Mouse (Mus musculus) C2C12 (cell line): ENCODE measurements at regions not wholly inside any gene's neighbourhood (a gene's known extent, or its start where the extent isn't known, plus 50 kb on each side); places are given as distances from the start of the nearest gene placed in this dataset.

Source experiments
- H3K27me3 ChIP-seq: one replicate; pipeline ENCODE4 v1.6.1; 2011; ENCODE audit not compliant: control insufficient read depth, insufficient read depth, insufficient read length
- H3K36me3 ChIP-seq: one replicate; pipeline ENCODE4 v1.6.1; 2011; ENCODE audit not compliant: control insufficient read depth, insufficient read depth
- H3K4me3 ChIP-seq: one replicate; pipeline ENCODE4 v1.5.1; 2011; ENCODE audit warnings: mild to moderate bottlenecking, control low read depth; ENCODE audit not compliant: poor library complexity, insufficient read depth, severe bottlenecking
- H3K79me2 ChIP-seq: one replicate; pipeline ENCODE4 v1.6.1; 2011; ENCODE audit not compliant: control insufficient read depth, insufficient read depth
- H3K79me3 ChIP-seq: one replicate; pipeline ENCODE4 v1.6.1; 2011; ENCODE audit warnings: low read depth, control low read depth
- H3ac ChIP-seq: one replicate; pipeline ENCODE3; 2011; ENCODE audit warnings: low read depth; ENCODE audit not compliant: control insufficient read depth, insufficient read length
- CEBPB ChIP-seq: IDR thresholded peaks from one replicate; pipeline ENCODE4 v1.6.1; 2011; ENCODE audit warnings: low read depth, mild to moderate bottlenecking, control low read depth, moderate library complexity
- CTCF ChIP-seq: IDR thresholded peaks from one replicate; pipeline ENCODE4 v1.5.1; 2011; ENCODE audit not compliant: control insufficient read depth, insufficient read depth, insufficient read length
- FOSL1 ChIP-seq: IDR thresholded peaks from one replicate; pipeline ENCODE4 v1.8.0; 2011; ENCODE audit warnings: mild to moderate bottlenecking, low read length; ENCODE audit not compliant: poor library complexity, insufficient read depth, severe bottlenecking
- MAX ChIP-seq: IDR thresholded peaks from one replicate; pipeline ENCODE4 v1.6.1; 2011; ENCODE audit warnings: mild to moderate bottlenecking, control low read depth
- MYOD1 ChIP-seq: IDR thresholded peaks from one replicate; pipeline ENCODE4 v1.6.1; 2011; ENCODE audit warnings: low read depth; ENCODE audit not compliant: control insufficient read depth, insufficient read length
- MYOG ChIP-seq: IDR thresholded peaks from one replicate; pipeline ENCODE4 v1.6.1; 2011; ENCODE audit not compliant: control insufficient read depth, insufficient read length; ENCODE audit errors: extremely low read depth
- USF1 ChIP-seq: IDR thresholded peaks from one replicate; pipeline ENCODE4 v1.6.1; 2011; ENCODE audit warnings: low read depth, mild to moderate bottlenecking, control low read depth, moderate library complexity

- TF ChIP-seq MYOG: no peak
These were observed 1403.2 kb downstream of the Epha7 start for GRCm38 (mm10) chr4:30216086-30216485.

GRCm38 (mm10) chr4:30227139-30227538, 1414.2 kb downstream of the Epha7 start:
- no peak overlapping the region for H3ac ChIP-seq
- no peaks in the 10 kb centered on the region for H3K27me3 ChIP-seq
- no peaks in the 10 kb centered on the region for H3K79me3 ChIP-seq
- TF ChIP-seq MYOG: no peak
- no peak for TF ChIP-seq MYOD1
- no peak for TF ChIP-seq USF1
- no peak for TF ChIP-seq CEBPB
- no peak for TF ChIP-seq CTCF
- no peak for TF ChIP-seq MAX
- TF ChIP-seq FOSL1: no peak
- H3K4me3 ChIP-seq: no peak overlapping the region
- H3K36me3 ChIP-seq: no peaks in the 10 kb centered on the region
- H3K79me2 ChIP-seq: no peaks in the 10 kb centered on the region

More at GRCm38 (mm10) chr4:30216086-30216485, 1403.2 kb downstream of the Epha7 start:
- H3ac ChIP-seq: no peak overlapping the region
- no peaks in the 10 kb centered on the region for H3K36me3 ChIP-seq
- H3K79me2 ChIP-seq: no peaks in the 10 kb centered on the region
- no peaks in the 10 kb centered on the region for H3K27me3 ChIP-seq
- H3K4me3 ChIP-seq: no peak overlapping the region
- H3K79me3 ChIP-seq: no peaks in the 10 kb centered on the region

- no peak overlapping the region for H3K4me3 ChIP-seq
These were observed 1449.2 kb downstream of the Epha7 start for GRCm38 (mm10) chr4:30262101-30262500.

GRCm38 (mm10) chr4:30268026-30268425, 1455.1 kb downstream of the Epha7 start:
- Histone ChIP-seq H3K79me2 (no peaks in the 10 kb centered on the region), H3ac (no peak overlapping the region), H3K36me3 (no peaks in the 10 kb centered on the region), H3K27me3 (no peaks in the 10 kb centered on the region), H3K79me3 (no peaks in the 10 kb centered on the region), H3K4me3 (no peak overlapping the region)
- TF ChIP-seq FOSL1 (no peak), CTCF (no peak), CEBPB (no peak), MYOG (no peak), USF1 (no peak), MAX (no peak), MYOD1 (no peak)

More at GRCm38 (mm10) chr4:30262101-30262500, 1449.2 kb downstream of the Epha7 start:
- H3K79me2 ChIP-seq: no peaks in the 10 kb centered on the region
- H3K27me3 ChIP-seq: no peaks in the 10 kb centered on the region
- no peaks in the 10 kb centered on the region for H3K79me3 ChIP-seq
- TF ChIP-seq MAX: no peak
- TF ChIP-seq CEBPB: no peak
- no peak for TF ChIP-seq CTCF
- no peak for TF ChIP-seq FOSL1
- no peak for TF ChIP-seq MYOD1
- no peak for TF ChIP-seq USF1
- no peak for TF ChIP-seq MYOG
- H3K36me3 ChIP-seq: no peaks in the 10 kb centered on the region
- H3ac ChIP-seq: no peak overlapping the region

GRCm38 (mm10) chr4:30270000-30270399, 1457.1 kb downstream of the Epha7 start:
- Histone ChIP-seq H3K36me3 (no peaks in the 10 kb centered on the region), H3K4me3 (no peak overlapping the region), H3K79me2 (no peaks in the 10 kb centered on the region), H3ac (no peak overlapping the region), H3K79me3 (no peaks in the 10 kb centered on the region), H3K27me3 (no peaks in the 10 kb centered on the region)
- no peak for TF ChIP-seq MAX
- TF ChIP-seq MYOG: no peak
- TF ChIP-seq CTCF: no peak
- no peak for TF ChIP-seq MYOD1
- TF ChIP-seq CEBPB: no peak
- TF ChIP-seq USF1: no peak
- TF ChIP-seq FOSL1: no peak

GRCm38 (mm10) chr4:30312438-30312837, 1499.5 kb downstream of the Epha7 start:
- no peak overlapping the region for H3ac ChIP-seq
- no peaks in the 10 kb centered on the region for H3K79me3 ChIP-seq
- H3K4me3 ChIP-seq: no peak overlapping the region
- no peaks in the 10 kb centered on the region for H3K36me3 ChIP-seq
- no peaks in the 10 kb centered on the region for H3K79me2 ChIP-seq
- no peak for TF ChIP-seq CTCF
- TF ChIP-seq MYOD1: no peak
- TF ChIP-seq MAX: no peak
- no peak for TF ChIP-seq CEBPB
- TF ChIP-seq USF1: no peak
- no peak for TF ChIP-seq FOSL1
- no peaks in the 10 kb centered on the region for H3K27me3 ChIP-seq
